Comparison of ENCODE assay signal across 17 mouse cellular contexts in the genomic region with DNA sequence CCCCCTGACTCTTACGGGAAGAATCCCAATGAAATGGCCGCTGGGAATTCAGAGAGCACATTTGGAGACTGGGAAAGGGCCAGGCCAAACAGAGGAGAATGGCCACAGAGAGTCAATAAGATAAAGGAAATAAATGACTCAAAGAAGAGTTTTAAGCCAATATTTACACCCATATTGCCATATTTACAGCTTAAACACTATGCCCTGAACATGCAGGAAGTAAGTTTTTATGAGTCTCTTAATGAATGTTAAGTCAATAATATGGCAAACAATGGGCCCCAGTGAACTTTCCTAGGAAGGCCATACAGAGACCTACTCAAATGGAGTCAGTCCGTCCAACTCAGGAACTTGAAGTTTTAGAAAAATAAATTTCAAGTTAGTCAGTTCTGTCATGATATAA.
A peak's percentile ranks its signal among the peaks of the same experiment; 100 is the strongest.
DNase-seq lines count a peak whose midpoint lies in the region; ATAC-seq lines count a peak whose summit lies in the region.
"Had no signal": no experiment of that assay in that cellular context is flagged by ENCODE, and none has a peak within 500 bp of the region (broad histone marks: within the 10 kb centered on the region; RNA-seq: fewer than 3 reads in every experiment).

No protein-coding gene starts in this region.

- H3K4me1 ChIP-seq in intestine, embryonic 16.5 days (ENCODE audit: control insufficient read depth, insufficient read depth, low read length): peaks cover 3% of the 10 kb centered on the region; the same call in 1 of the 2 replicates
- no peaks in the 10 kb centered on the region for H3K4me1 ChIP-seq in stomach, embryonic 14.5 days (ENCODE audit: control insufficient read depth, insufficient read depth, low read length)
- H3K4me1 ChIP-seq: embryonic facial prominence, embryonic 12.5 days; forebrain, embryonic 15.5 days; heart, embryonic 13.5 days; hindbrain, embryonic 15.5 days had no signal

- H3K9ac ChIP-seq in intestine, embryonic 16.5 days (ENCODE audit: low read depth, low read length): no peak overlapping the region
- no peak overlapping the region for H3K9ac ChIP-seq in stomach, embryonic 14.5 days (replicated peaks; ENCODE audit: low read depth, low read length)
- H3K9ac ChIP-seq: embryonic facial prominence, embryonic 12.5 days; forebrain, embryonic 15.5 days; heart, embryonic 13.5 days; hindbrain, embryonic 15.5 days had no signal

- H3K27ac ChIP-seq in intestine, embryonic 16.5 days (ENCODE audit: low read length): 0 out of 2 replicates have a peak overlapping the region, but pooled peaks have one; percentile 31
- H3K27ac ChIP-seq in stomach, embryonic 14.5 days (ENCODE audit: low read length): no peak overlapping the region
- H3K27ac ChIP-seq: embryonic facial prominence, embryonic 12.5 days; forebrain, embryonic 15.5 days; heart, embryonic 13.5 days; hindbrain, embryonic 15.5 days had no signal

- no peaks in the 10 kb centered on the region for H3K36me3 ChIP-seq in intestine, embryonic 16.5 days (ENCODE audit: control insufficient read depth, insufficient read depth, low read length)
- no peaks in the 10 kb centered on the region for H3K36me3 ChIP-seq in stomach, embryonic 14.5 days (ENCODE audit: control insufficient read depth, insufficient read depth, low read length)
- H3K36me3 ChIP-seq: embryonic facial prominence, embryonic 12.5 days; forebrain, embryonic 15.5 days; heart, embryonic 13.5 days; hindbrain, embryonic 15.5 days had no signal

- no peak overlapping the region for H3K4me2 ChIP-seq in intestine, embryonic 16.5 days (ENCODE audit: low read depth, low read length)
- H3K4me2 ChIP-seq in stomach, embryonic 14.5 days (replicated peaks; ENCODE audit: low read depth, low read length): no peak overlapping the region
- H3K4me2 ChIP-seq: embryonic facial prominence, embryonic 12.5 days; forebrain, embryonic 15.5 days; heart, embryonic 13.5 days; hindbrain, embryonic 15.5 days had no signal

- no peaks in the 10 kb centered on the region for H3K9me3 ChIP-seq in intestine, embryonic 16.5 days (ENCODE audit: control insufficient read depth, low read length)
- H3K9me3 ChIP-seq in stomach, embryonic 14.5 days (ENCODE audit: control insufficient read depth, low read depth, low read length): no peaks in the 10 kb centered on the region
- H3K9me3 ChIP-seq: embryonic facial prominence, embryonic 12.5 days; forebrain, embryonic 15.5 days; heart, embryonic 13.5 days; hindbrain, embryonic 15.5 days had no signal

- ATAC-seq in intestine, embryonic 16.5 days: peak; percentile 90
- ATAC-seq in stomach, embryonic 14.5 days (ENCODE audit: insufficient number of reproducible peaks, insufficient read depth, low FRiP score, low read depth): peak; percentile 77
- ATAC-seq: forebrain, embryonic 15.5 days had no signal

- H3K4me3 ChIP-seq in intestine, embryonic 16.5 days (ENCODE audit: low read length): no peak overlapping the region
- no peak overlapping the region for H3K4me3 ChIP-seq in stomach, embryonic 14.5 days (ENCODE audit: low read depth, low read length)
- H3K4me3 ChIP-seq: embryonic facial prominence, embryonic 12.5 days; forebrain, embryonic 15.5 days; heart, embryonic 13.5 days; hindbrain, embryonic 15.5 days had no signal

- DNase-seq in lung, postnatal 36 days: peak; percentile 4
- no peak for DNase-seq in lung, postnatal 10 days
- no peak for DNase-seq in adrenal gland, adult 8-10 months
- no peak for DNase-seq in heart, adult 8-10 months (ENCODE audit: low spot score)
- DNase-seq in adipocyte (ENCODE audit: low spot score): no peak
- DNase-seq: adrenal gland, postnatal 10 days; cerebellum, adult 11 months; cerebellum, adult 8-10 months; cerebellum, postnatal 14 days; embryo, embryonic 11 days; heart, postnatal 36 days had no signal

- no peaks in the 10 kb centered on the region for H3K27me3 ChIP-seq in intestine, embryonic 16.5 days (replicated peaks; ENCODE audit: control insufficient read depth, insufficient read depth, low read length)
- H3K27me3 ChIP-seq in stomach, embryonic 14.5 days (ENCODE audit: control insufficient read depth, insufficient read depth, low read length): no peaks in the 10 kb centered on the region
- H3K27me3 ChIP-seq: embryonic facial prominence, embryonic 12.5 days; forebrain, embryonic 15.5 days; heart, embryonic 13.5 days; hindbrain, embryonic 15.5 days had no signal

- 60% methylated on average over 3 of the region's 3 CpGs for WGBS in intestine, embryonic 16.5 days
- WGBS in stomach, embryonic 14.5 days: 63% methylated on average over 3 of the region's 3 CpGs
